Mouse (Mus musculus) CH12.LX (cell line): ENCODE data around the gene Spag6. TPM values are rescaled to one million over a fixed set of nuclear protein-coding genes. Genes with fewer than 3 reads are reported as not detected.

Experiments
- DNase-seq: peaks from one replicate; pipeline ENCODE4 v3.0.0-alpha.2; 2013; ENCODE audit errors: extremely low read depth
- H3K27ac ChIP-seq: 2 replicates; pipeline ENCODE4 v1.5.1; 2012; ENCODE audit warnings: low read depth, mild to moderate bottlenecking, control low read depth, moderate library complexity; ENCODE audit not compliant: insufficient read depth
- H3K27me3 ChIP-seq: replicated peaks from 2 replicates; pipeline ENCODE3; 2012; ENCODE audit warnings: inconsistent platforms
- H3K36me3 ChIP-seq, 2 experiments: replicated peaks in 1 of 2; 2 replicates each; pipeline versions ENCODE3 to v1.6.1; 2012; ENCODE audit warnings: inconsistent platforms in 1 of 2, low read length in 1 of 2, mild to moderate bottlenecking in 1 of 2, mixed read lengths in 1 of 2, moderate library complexity in 1 of 2; ENCODE audit not compliant: control insufficient read depth in 1 of 2, insufficient read depth in 1 of 2
- H3K4me1 ChIP-seq, 2 experiments: 2 replicates each; pipeline ENCODE4 v1.6.1; 2012; ENCODE audit warnings: inconsistent platforms in 1 of 2, moderate library complexity in 1 of 2; ENCODE audit not compliant: insufficient read depth in 2 of 2, control insufficient read depth in 1 of 2
- H3K4me2 ChIP-seq: 2 replicates; pipeline ENCODE4 v1.6.1; 2012; ENCODE audit warnings: low read depth, mild to moderate bottlenecking, control low read depth; ENCODE audit not compliant: poor library complexity, insufficient read depth, severe bottlenecking
- H3K4me3 ChIP-seq, 3 experiments: fragments of 150-350 bp in 1 of 3; sonication (generic) in 1 of 3; replicated peaks in 1 of 3; 2 replicates each; pipeline versions ENCODE3 to v1.5.1; 2011 to 2012; ENCODE audit warnings: low read depth in 2 of 3, low read length in 2 of 3, mild to moderate bottlenecking in 2 of 3, moderate library complexity in 2 of 3, control low read depth in 1 of 3, improper control_type of control experiment in 1 of 3, inconsistent platforms in 1 of 3, mixed read lengths in 1 of 3; ENCODE audit not compliant: poor library complexity in 1 of 3
- H3K79me2 ChIP-seq: replicated peaks from 2 replicates; pipeline ENCODE4 v1.6.1; 2012; ENCODE audit warnings: mild to moderate bottlenecking, moderate library complexity; ENCODE audit not compliant: control insufficient read depth, poor library complexity, insufficient read depth, severe bottlenecking; ENCODE audit errors: extremely low read depth
- H3K9ac ChIP-seq: 2 replicates; pipeline ENCODE4 v1.6.1; 2012; ENCODE audit warnings: low read depth, mild to moderate bottlenecking, control low read depth, moderate library complexity; ENCODE audit not compliant: insufficient read depth
- H3K9me3 ChIP-seq: replicated peaks from 2 replicates; pipeline ENCODE3; 2012; ENCODE audit warnings: low read length, inconsistent platforms, mixed read lengths
- CHD2 ChIP-seq: IDR thresholded peaks from 2 replicates; pipeline ENCODE4 v1.6.1; 2011; ENCODE audit warnings: low read length, improper control_type of control experiment
- CTCF ChIP-seq, 2 experiments: IDR thresholded peaks in 1 of 2; conservative IDR thresholded peaks in 1 of 2; 2 replicates each; pipeline ENCODE4 v1.5.1; 2011 to 2012; ENCODE audit warnings: low read depth in 2 of 2, low read length in 2 of 2, improper control_type of control experiment in 1 of 2, inconsistent platforms in 1 of 2, mild to moderate bottlenecking in 1 of 2, moderate library complexity in 1 of 2
- E2F4 ChIP-seq: IDR thresholded peaks from 2 replicates; pipeline ENCODE4 v1.6.1; 2011; ENCODE audit warnings: low read depth, low read length, improper control_type of control experiment; ENCODE audit not compliant: insufficient replicate concordance
- ETS1 ChIP-seq: conservative IDR thresholded peaks from 2 replicates; pipeline ENCODE4 v1.6.1; 2012; ENCODE audit warnings: low read depth, mild to moderate bottlenecking, inconsistent platforms, low read length, improper control_type of control experiment, moderate library complexity
- GABPA ChIP-seq: IDR thresholded peaks from 2 replicates; pipeline ENCODE4 v1.6.1; 2012; ENCODE audit warnings: low read depth, low read length, improper control_type of control experiment, inconsistent platforms; ENCODE audit not compliant: insufficient replicate concordance
- HCFC1 ChIP-seq: IDR thresholded peaks from 2 replicates; pipeline ENCODE4 v1.6.1; 2012; ENCODE audit warnings: low read depth, mild to moderate bottlenecking, inconsistent platforms, low read length, improper control_type of control experiment
- IRF4 ChIP-seq: IDR thresholded peaks from 2 replicates; pipeline ENCODE4 v1.6.1; 2014; ENCODE audit warnings: low read depth, mild to moderate bottlenecking, inconsistent platforms, low read length, improper control_type of control experiment
- JUN ChIP-seq: IDR thresholded peaks from 2 replicates; pipeline ENCODE4 v1.6.1; 2011; ENCODE audit warnings: low read depth, mild to moderate bottlenecking, low read length, improper control_type of control experiment, moderate library complexity; ENCODE audit not compliant: insufficient read depth
- MAFK ChIP-seq: IDR thresholded peaks from 2 replicates; pipeline ENCODE4 v1.6.1; 2011; ENCODE audit warnings: low read length, improper control_type of control experiment; ENCODE audit not compliant: insufficient replicate concordance
- MAX ChIP-seq: IDR thresholded peaks from 2 replicates; pipeline ENCODE4 v1.6.1; 2011; ENCODE audit warnings: low read length, improper control_type of control experiment
- MEF2A ChIP-seq: IDR thresholded peaks from 2 replicates; pipeline ENCODE4 v1.6.1; 2014; ENCODE audit warnings: low read depth, mild to moderate bottlenecking, inconsistent platforms, low read length, improper control_type of control experiment, borderline replicate concordance
- MXI1 ChIP-seq: IDR thresholded peaks from 2 replicates; pipeline ENCODE4 v1.6.1; 2011; ENCODE audit warnings: mild to moderate bottlenecking, low read depth, low read length, improper control_type of control experiment
- MYC ChIP-seq: IDR thresholded peaks from 2 replicates; pipeline ENCODE4 v1.6.1; 2011; ENCODE audit warnings: low read depth, mild to moderate bottlenecking, improper control_type of control experiment, low read length
- NRF1 ChIP-seq: IDR thresholded peaks from 2 replicates; pipeline ENCODE4 v1.6.1; 2014; ENCODE audit warnings: low read depth, mild to moderate bottlenecking, inconsistent platforms, low read length, improper control_type of control experiment, moderate library complexity
- PAX5 ChIP-seq: IDR thresholded peaks from 2 replicates; pipeline ENCODE4 v1.6.1; 2012; ENCODE audit warnings: low read length, inconsistent platforms, mixed read lengths
- POLR2A ChIP-seq: IDR thresholded peaks from 2 replicates; pipeline ENCODE4 v1.6.1; 2011; ENCODE audit warnings: low read depth, mild to moderate bottlenecking, improper control_type of control experiment, low read length
- RAD21 ChIP-seq: IDR thresholded peaks from 2 replicates; pipeline ENCODE4 v1.6.1; 2011; ENCODE audit warnings: low read depth, mild to moderate bottlenecking, low read length, improper control_type of control experiment, moderate library complexity
- RCOR1 ChIP-seq: conservative IDR thresholded peaks from 2 replicates; pipeline ENCODE4 v1.6.1; 2012; ENCODE audit warnings: low read depth, mild to moderate bottlenecking, inconsistent platforms, low read length, improper control_type of control experiment
- SIN3A ChIP-seq: IDR thresholded peaks from 2 replicates; pipeline ENCODE4 v1.6.1; 2012; ENCODE audit warnings: low read length, improper control_type of control experiment, inconsistent platforms
- SMC3 ChIP-seq: IDR thresholded peaks from 2 replicates; pipeline ENCODE4 v1.6.1; 2011; ENCODE audit warnings: low read depth, low read length, improper control_type of control experiment
- TBP ChIP-seq: conservative IDR thresholded peaks from 2 replicates; pipeline ENCODE4 v1.6.1; 2011; ENCODE audit warnings: low read depth, low read length, improper control_type of control experiment
- USF1 ChIP-seq: IDR thresholded peaks from 2 replicates; pipeline ENCODE4 v1.6.1; 2014; ENCODE audit warnings: low read depth, mild to moderate bottlenecking, inconsistent platforms, low read length, improper control_type of control experiment
- USF2 ChIP-seq: conservative IDR thresholded peaks from 2 replicates; pipeline ENCODE4 v1.6.1; 2011; ENCODE audit warnings: low read depth, low read length, improper control_type of control experiment
- ZMIZ1 ChIP-seq: IDR thresholded peaks from 2 replicates; pipeline ENCODE4 v1.6.1; 2012; ENCODE audit warnings: low read depth, mild to moderate bottlenecking, inconsistent platforms, low read length, improper control_type of control experiment
- ZNF384 ChIP-seq: IDR thresholded peaks from 2 replicates; pipeline ENCODE4 v1.6.1; 2012; ENCODE audit warnings: low read depth, low read length, improper control_type of control experiment, inconsistent platforms
- dilution Hi-C: fragments of 300-500 bp; cut with MboI; formaldehyde crosslinking; loops from 2 replicates; pipeline ENCODE4 v1.14.3; 2020; ENCODE audit warnings: low sequenced_read_pairs; ENCODE audit not compliant: extremely low pct_unique_long_range_greater_than_20kb, extremely low pct_ligation_motif_present
- in situ Hi-C: fragments of 300-500 bp; cut with MboI; formaldehyde crosslinking; loops from 3 replicates; pipeline ENCODE4 v1.14.3; 2019; ENCODE audit warnings: low sequenced_read_pairs, low pct_ligation_motif_present, low pct_unique_long_range_greater_than_20kb, mixed read lengths
- polyA plus RNA-seq: library from polyadenylated mRNA; unstranded; fragments of >175 nt; gene quantifications from 2 replicates; pipeline ENCODE4 v1.2.1, GENCODE M21; 2012; ENCODE audit warnings: low read depth; ENCODE audit not compliant: insufficient read length
- total RNA-seq, 2 experiments: library from RNA; depleted of rRNA; stranded (reverse); fragments of 300-350 nt in 1 of 2; fragments of >200 nt in 1 of 2; gene quantifications; 2 replicates each; pipeline ENCODE4 v1.2.3; 2012 to 2014

The Spag6 gene
- total and polyA plus RNA-seq, 3 experiments: 0.34 TPM; not detected in 2

GRCm38 (mm10) chr2:18694611-18694950 is 749 bp downstream of the Spag6 start:
- peaks cover 0 to 10% of the 10 kb centered on the region in 2 experiments; a peak in 2 of 4 replicates for H3K4me1 ChIP-seq
- H3K4me2 ChIP-seq: peak overlapping the region; percentile 65
- H3K9ac ChIP-seq: peak overlapping the region; percentile 95
- H3K27me3 ChIP-seq: peaks cover 25% of the 10 kb centered on the region
- dilution Hi-C loops: no loop called here
- H3K79me2 ChIP-seq: no peaks in the 10 kb centered on the region
- DNase-seq: no peak
- peak overlapping the region; percentile 74 to 84 (median 83) for H3K4me3 ChIP-seq
- H3K9me3 ChIP-seq: peaks cover 5% of the 10 kb centered on the region
- no peaks in the 10 kb centered on the region for H3K36me3 ChIP-seq
- in situ Hi-C loops: loop anchor here (25.0 kb wide), 2 partner anchors 307 to 657 kb away; partner anchors contain the start of genes A930004D18Rik, Dnajc1 and Skida1
- peak overlapping the region; percentile 91 for H3K27ac ChIP-seq
- TF ChIP-seq SIN3A (no peak), MXI1 (no peak), NRF1 (no peak), MAX (no peak), IRF4 (no peak), POLR2A (no peak), JUN (no peak), E2F4 (no peak), ETS1 (no peak), CHD2 (no peak), RCOR1 (no peak), HCFC1 (no peak)

- TF ChIP-seq RAD21 (no peak), MYC (no peak)
- H3K27ac ChIP-seq: no peak overlapping the region
- H3K4me2 ChIP-seq: peak overlapping the region; percentile 65
- in situ Hi-C loops: loop anchor here (25.0 kb wide), 2 partner anchors 308 to 658 kb away; partner anchors contain the start of genes A930004D18Rik, Dnajc1 and Skida1
- peaks cover 22% of the 10 kb centered on the region for H3K27me3 ChIP-seq
- H3K36me3 ChIP-seq: no peaks in the 10 kb centered on the region
- H3K9me3 ChIP-seq: peaks cover 3% of the 10 kb centered on the region
- H3K4me3 ChIP-seq: no peak overlapping the region
- DNase-seq: no peak
- dilution Hi-C loops: no loop called here
- peaks cover 0 to 10% of the 10 kb centered on the region in 2 experiments; a peak in 2 of 4 replicates for H3K4me1 ChIP-seq
- H3K79me2 ChIP-seq: no peaks in the 10 kb centered on the region
- H3K9ac ChIP-seq: no peak overlapping the region
These were observed 1.3 kb downstream of the Spag6 start for GRCm38 (mm10) chr2:18695163-18695562.

- in situ Hi-C loops: loop anchor here (25.0 kb wide), 2 partner anchors 308 to 658 kb away; partner anchors contain the start of genes A930004D18Rik, Dnajc1 and Skida1
- H3K27ac ChIP-seq: no peak overlapping the region
- dilution Hi-C loops: no loop called here
- no peaks in the 10 kb centered on the region for H3K36me3 ChIP-seq
- DNase-seq: no peak
- no peak overlapping the region for H3K4me3 ChIP-seq
- peaks cover 0 to 10% of the 10 kb centered on the region in 2 experiments; a peak in 2 of 4 replicates for H3K4me1 ChIP-seq
- peaks cover 2% of the 10 kb centered on the region for H3K9me3 ChIP-seq
- H3K79me2 ChIP-seq: no peaks in the 10 kb centered on the region
- no peak overlapping the region for H3K9ac ChIP-seq
- TF ChIP-seq MXI1: no peak
- TF ChIP-seq TBP: no peak
- no peak for TF ChIP-seq MAFK
- TF ChIP-seq SIN3A: no peak
- no peak for TF ChIP-seq JUN
- no peak for TF ChIP-seq MEF2A
- TF ChIP-seq PAX5: no peak
- no peak for TF ChIP-seq MAX
- no peak for TF ChIP-seq ZMIZ1
- no peak for TF ChIP-seq HCFC1
- no peak for TF ChIP-seq USF1
- no peak for TF ChIP-seq USF2
- TF ChIP-seq CHD2: no peak
- TF ChIP-seq IRF4: no peak
- no peak for TF ChIP-seq CTCF (conservative IDR thresholded peaks at IDR 0.05 in 1 of 2, IDR thresholded peaks at IDR 0.05 in 1 of 2; ENCODE audit: low read depth in 2 of 2, low read length in 2 of 2)
- TF ChIP-seq GABPA: no peak
- TF ChIP-seq SMC3: no peak
- no peak for TF ChIP-seq RAD21
- no peak for TF ChIP-seq ZNF384
- no peak overlapping the region for H3K4me2 ChIP-seq
- H3K27me3 ChIP-seq: peaks cover 16% of the 10 kb centered on the region
These were observed 1.9 kb downstream of the Spag6 start for GRCm38 (mm10) chr2:18695629-18696150.
